Mouse (Mus musculus): ENCODE data around the gene Ly6g5c. TPM values are rescaled to one million over a fixed set of nuclear protein-coding genes. Genes with fewer than 3 reads are reported as not detected.

Ly6g5c gene
- polyA plus RNA-seq, 1 experiment, result not detected

DNA sequence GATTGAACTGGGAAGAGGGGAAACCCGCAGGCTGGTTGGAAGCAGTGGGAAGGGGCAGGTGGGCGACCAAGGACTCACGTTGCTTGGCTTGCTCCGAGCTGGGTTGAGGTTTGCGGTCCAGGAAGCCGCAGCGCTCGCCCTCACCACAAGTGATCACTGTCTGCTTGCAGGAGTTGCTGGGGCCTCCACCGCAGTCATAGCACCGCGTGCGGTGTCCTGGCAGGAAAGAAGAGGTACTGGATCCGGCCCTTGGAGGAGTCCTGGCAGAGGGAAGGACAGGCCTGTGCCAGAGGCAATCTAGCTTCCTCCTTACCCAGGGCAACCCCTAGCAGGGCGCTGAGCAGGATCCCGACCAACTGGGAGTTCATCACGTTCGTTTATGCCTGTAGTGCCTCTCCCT lies 34.0 kb upstream of the Ly6g5c start:
- TF ChIP-seq CTCF (IDR thresholded peaks at IDR 0.05; ENCODE audit: extremely low read depth, insufficient read length, insufficient replicate concordance, low read depth, low read length), result no peak
- no peak overlapping the region for H3K27ac ChIP-seq (ENCODE audit: insufficient read depth, low read depth, low read length)
- no peaks in the 10 kb centered on the region for H3K36me3 ChIP-seq (ENCODE audit: control insufficient read depth, insufficient read depth, low read length)
- 59% methylated on average over 17 of the region's 17 CpGs for WGBS
- H3K4me1 ChIP-seq (ENCODE audit: control insufficient read depth, insufficient read depth, insufficient read length, low read length), result peaks cover 12% of the 10 kb centered on the region
- no peaks in the 10 kb centered on the region for H3K27me3 ChIP-seq (ENCODE audit: control insufficient read depth, insufficient read depth, low read length)
- no peak overlapping the region for H3K4me3 ChIP-seq (ENCODE audit: low read depth, low read length)

DNA sequence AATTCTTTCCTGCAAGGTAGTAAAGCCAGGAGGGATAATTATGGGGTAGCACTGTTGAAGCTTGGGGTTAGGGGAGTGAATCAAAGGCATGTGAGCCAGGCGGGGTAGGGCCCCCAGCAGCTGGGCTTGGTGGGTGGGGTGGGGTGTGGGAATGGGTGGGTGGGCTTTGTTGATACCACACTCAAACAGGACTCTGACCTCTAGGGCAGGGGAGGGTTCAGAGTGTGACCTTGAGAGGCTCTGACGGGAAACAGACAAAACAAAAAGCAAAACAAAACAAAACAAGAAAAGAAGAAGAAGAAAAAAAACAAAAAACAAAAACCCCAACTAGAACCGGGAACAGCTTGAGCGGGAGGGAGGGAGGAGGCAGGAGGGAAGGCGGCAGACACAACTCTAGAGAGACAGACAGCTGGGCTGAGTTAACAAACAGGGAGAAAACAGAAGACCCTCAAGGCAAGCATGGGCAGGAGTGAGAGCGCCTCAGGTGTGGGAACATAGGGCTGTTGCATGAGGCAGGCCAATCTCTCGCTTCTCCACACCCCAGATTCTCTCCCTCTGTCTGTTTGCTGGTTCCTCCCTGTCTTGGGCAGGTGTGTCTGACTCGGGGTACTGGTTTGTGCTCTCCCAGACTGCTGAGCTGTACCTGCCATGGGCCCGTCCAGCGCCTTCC lies 31.4 kb upstream of the Ly6g5c start, which contains the start of gene Ly6g6e:
Gene Ly6g6e (plus strand): TSS at position 396 of the 670 bp plus-strand sequence.
- Histone ChIP-seq H3K4me3 (ENCODE audit: low read depth, low read length) (peak within 1 kb of the TSS; percentile 55), H3K27ac (ENCODE audit: insufficient read depth, low read depth, low read length) (no peak within 1 kb of the TSS), H3K27me3 (ENCODE audit: control insufficient read depth, insufficient read depth, low read length) (no peaks in the 10 kb centered on the region), H3K4me1 (ENCODE audit: control insufficient read depth, insufficient read depth, insufficient read length, low read length) (peaks cover 24% of the 10 kb centered on the region), H3K36me3 (ENCODE audit: control insufficient read depth, insufficient read depth, low read length) (no peaks in the 10 kb centered on the region)
- no peak for TF ChIP-seq POLR2A (IDR thresholded peaks at IDR 0.05; ENCODE audit: low read depth, low read length)
- TF ChIP-seq CTCF (IDR thresholded peaks at IDR 0.05; ENCODE audit: extremely low read depth, insufficient read length, insufficient replicate concordance, low read depth, low read length), result no peak
- WGBS, result 47% methylated on average over 10 of the region's 10 CpGs

DNA sequence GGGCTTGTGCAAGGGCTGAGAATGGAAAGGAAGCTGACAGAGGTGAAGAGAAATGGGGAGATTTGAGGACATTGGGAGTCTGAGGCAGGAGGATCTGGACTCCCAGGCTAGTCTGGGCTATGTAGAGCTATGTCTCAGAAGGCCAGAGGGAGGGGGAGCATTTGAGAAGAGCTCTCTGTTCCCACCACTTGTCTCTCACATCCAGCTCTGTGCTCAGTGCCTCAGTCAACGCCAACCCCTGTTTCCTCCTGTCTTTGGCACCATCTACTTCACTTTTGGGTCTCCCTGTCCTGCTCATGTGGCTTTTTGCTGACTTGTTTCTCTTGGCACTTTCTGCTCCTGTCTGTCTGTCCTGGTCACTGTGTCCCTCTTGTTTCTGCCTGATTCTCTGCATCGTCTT lies 30.8 kb upstream of the Ly6g5c start:
- TF ChIP-seq POLR2A (IDR thresholded peaks at IDR 0.05; ENCODE audit: low read depth, low read length), result no peak
- TF ChIP-seq CTCF (IDR thresholded peaks at IDR 0.05; ENCODE audit: extremely low read depth, insufficient read length, insufficient replicate concordance, low read depth, low read length), result no peak

DNA sequence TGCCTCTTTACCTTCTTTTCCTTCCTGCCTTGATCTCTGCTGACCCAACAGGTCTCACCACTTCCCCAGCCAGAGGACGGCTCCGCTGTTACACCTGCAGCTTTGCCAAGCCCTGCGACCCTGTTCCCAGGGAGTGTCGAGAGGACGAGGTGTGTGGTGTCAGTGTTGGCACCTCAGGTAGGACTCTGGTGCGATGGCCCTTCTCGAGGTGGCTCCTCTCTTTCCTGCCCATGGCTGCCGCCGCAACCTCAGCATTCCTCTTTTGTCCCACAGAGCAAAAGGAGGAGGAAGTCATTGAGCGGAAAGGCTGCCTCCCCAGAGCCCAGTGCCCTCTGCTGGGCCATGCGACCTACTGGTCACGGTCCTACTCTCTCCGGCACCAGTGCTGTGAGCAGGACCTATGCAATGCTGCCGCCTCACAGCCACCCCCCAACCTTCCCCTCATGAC lies 30.3 kb upstream of the Ly6g5c start, which contains the start of gene Ly6g6d:
Gene Ly6g6d (minus strand): TSS at position 280 of the 448 bp plus-strand sequence.
- H3K27ac ChIP-seq (ENCODE audit: insufficient read depth, low read depth, low read length), result no peak within 1 kb of the TSS
- 5% methylated on average over 14 of the region's 14 CpGs for WGBS
- peaks cover 24% of the 10 kb centered on the region for H3K4me1 ChIP-seq (ENCODE audit: control insufficient read depth, insufficient read depth, insufficient read length, low read length)
- peak within 1 kb of the TSS; percentile 55 for H3K4me3 ChIP-seq (ENCODE audit: low read depth, low read length)
- no peaks in the 10 kb centered on the region for H3K36me3 ChIP-seq (ENCODE audit: control insufficient read depth, insufficient read depth, low read length)
- no peaks in the 10 kb centered on the region for H3K27me3 ChIP-seq (ENCODE audit: control insufficient read depth, insufficient read depth, low read length)
- TF ChIP-seq CTCF (IDR thresholded peaks at IDR 0.05; ENCODE audit: extremely low read depth, insufficient read length, insufficient replicate concordance, low read depth, low read length) (peak; percentile 59), POLR2A (IDR thresholded peaks at IDR 0.05; ENCODE audit: low read depth, low read length) (no peak; the same call in 1 of the 2 replicates)

More for the DNA sequence above, 30.8 kb upstream of the Ly6g5c start:
- WGBS, result 7% methylated on average over 2 of the region's 2 CpGs
- H3K27ac ChIP-seq (ENCODE audit: insufficient read depth, low read depth, low read length), result no peak overlapping the region
- H3K27me3 ChIP-seq (ENCODE audit: control insufficient read depth, insufficient read depth, low read length), result no peaks in the 10 kb centered on the region
- no peaks in the 10 kb centered on the region for H3K36me3 ChIP-seq (ENCODE audit: control insufficient read depth, insufficient read depth, low read length)
- H3K4me1 ChIP-seq (ENCODE audit: control insufficient read depth, insufficient read depth, insufficient read length, low read length), result peaks cover 24% of the 10 kb centered on the region
- H3K4me3 ChIP-seq (ENCODE audit: low read depth, low read length), result peak overlapping the region; percentile 55; the same call in 1 of the 2 replicates

DNA sequence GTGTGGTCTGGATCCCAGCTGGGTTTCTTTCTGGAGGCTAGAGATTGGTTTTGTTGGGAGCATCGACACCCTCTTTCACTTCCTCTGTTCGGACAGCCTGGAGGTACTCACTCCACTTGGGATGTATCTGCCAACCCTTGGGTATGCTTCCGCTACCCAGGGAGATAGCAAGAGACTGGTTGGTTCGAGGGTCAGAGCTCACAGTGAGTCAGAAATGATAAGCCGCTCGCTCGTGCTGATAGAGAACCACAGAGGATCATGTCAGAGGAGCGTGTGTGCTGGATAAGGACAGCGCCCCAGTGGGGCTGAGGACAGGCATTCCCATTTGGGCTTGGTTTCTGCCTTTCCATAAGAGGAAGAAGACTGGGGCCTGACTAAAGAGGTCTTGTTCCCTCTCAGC lies 28.3 kb upstream of the Ly6g5c start:
- Histone ChIP-seq H3K27me3 (ENCODE audit: control insufficient read depth, insufficient read depth, low read length) (no peaks in the 10 kb centered on the region), H3K4me1 (ENCODE audit: control insufficient read depth, insufficient read depth, insufficient read length, low read length) (peaks cover 30% of the 10 kb centered on the region), H3K36me3 (ENCODE audit: control insufficient read depth, insufficient read depth, low read length) (no peaks in the 10 kb centered on the region), H3K27ac (ENCODE audit: insufficient read depth, low read depth, low read length) (peak overlapping the region; percentile 48), H3K4me3 (ENCODE audit: low read depth, low read length) (no peak overlapping the region)
- WGBS, result 20% methylated on average over 9 of the region's 9 CpGs
- no peak; the same call in 1 of the 2 replicates for TF ChIP-seq POLR2A (IDR thresholded peaks at IDR 0.05; ENCODE audit: low read depth, low read length)
- TF ChIP-seq CTCF (IDR thresholded peaks at IDR 0.05; ENCODE audit: extremely low read depth, insufficient read length, insufficient replicate concordance, low read depth, low read length), result no peak

DNA sequence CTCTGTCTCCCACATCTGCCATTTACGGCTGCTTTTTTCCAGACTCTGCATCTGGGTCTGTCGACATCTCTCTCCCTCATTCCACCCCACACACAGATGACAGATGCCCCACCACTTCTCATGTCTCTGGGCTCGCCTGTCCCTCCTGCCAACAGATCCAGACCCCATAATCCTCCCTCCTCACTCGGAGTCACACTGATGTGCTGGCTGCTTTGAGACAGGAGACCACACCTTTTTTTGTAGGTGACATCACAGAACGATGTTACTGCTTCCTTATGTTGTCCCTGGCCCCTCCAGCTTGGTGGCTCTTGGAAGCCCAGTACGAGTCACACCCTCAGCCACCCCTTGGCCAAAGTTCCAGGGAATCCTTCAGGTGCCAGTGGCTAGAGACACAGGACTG lies 27.8 kb upstream of the Ly6g5c start:
- Histone ChIP-seq H3K36me3 (ENCODE audit: control insufficient read depth, insufficient read depth, low read length) (no peaks in the 10 kb centered on the region), H3K4me1 (ENCODE audit: control insufficient read depth, insufficient read depth, insufficient read length, low read length) (peaks cover 30% of the 10 kb centered on the region), H3K27me3 (ENCODE audit: control insufficient read depth, insufficient read depth, low read length) (no peaks in the 10 kb centered on the region), H3K27ac (ENCODE audit: insufficient read depth, low read depth, low read length) (peak overlapping the region; percentile 48), H3K4me3 (ENCODE audit: low read depth, low read length) (no peak overlapping the region)
- WGBS, result 25% methylated on average over 6 of the region's 6 CpGs
- TF ChIP-seq POLR2A (IDR thresholded peaks at IDR 0.05; ENCODE audit: low read depth, low read length), result no peak

DNA sequence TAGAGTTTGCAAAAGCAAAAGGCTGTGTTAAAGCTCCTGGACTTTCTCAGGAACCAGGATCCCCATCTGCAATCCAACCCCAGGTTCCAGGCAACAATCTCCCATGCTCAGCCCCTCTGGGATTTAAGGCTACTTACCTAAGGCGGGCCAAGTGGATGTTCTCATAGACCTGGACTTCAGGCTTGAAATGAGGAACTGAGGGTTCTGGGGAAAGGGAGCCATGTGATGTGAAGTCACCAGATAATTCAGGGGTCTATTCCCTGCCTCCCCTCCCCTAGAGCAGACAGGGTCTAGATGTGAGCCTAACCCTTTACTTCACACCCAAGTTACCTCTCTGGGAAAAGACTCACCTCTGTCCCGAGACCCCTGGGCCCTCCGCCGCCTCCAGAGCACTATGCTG lies 27.4 kb upstream of the Ly6g5c start:
- Histone ChIP-seq H3K36me3 (ENCODE audit: control insufficient read depth, insufficient read depth, low read length) (no peaks in the 10 kb centered on the region), H3K4me1 (ENCODE audit: control insufficient read depth, insufficient read depth, insufficient read length, low read length) (peaks cover 30% of the 10 kb centered on the region), H3K27ac (ENCODE audit: insufficient read depth, low read depth, low read length) (no peak overlapping the region), H3K27me3 (ENCODE audit: control insufficient read depth, insufficient read depth, low read length) (no peaks in the 10 kb centered on the region), H3K4me3 (ENCODE audit: low read depth, low read length) (no peak overlapping the region)
- 93% methylated on average over 4 of the region's 4 CpGs for WGBS
- TF ChIP-seq CTCF (IDR thresholded peaks at IDR 0.05; ENCODE audit: extremely low read depth, insufficient read length, insufficient replicate concordance, low read depth, low read length) (no peak), POLR2A (IDR thresholded peaks at IDR 0.05; ENCODE audit: low read depth, low read length) (no peak)

All from small intestine, adult 2 months (tissue).